In genomic region chr8:47533344-47534125, GRCm38 (mm10) we compare ENCODE assay signal across 8 mouse cellular contexts. TPM values are rescaled to one million over a fixed set of nuclear protein-coding genes. Genes with fewer than 3 reads are reported as not detected.
DNase-seq lines count a peak whose midpoint lies in the region; ATAC-seq and TF ChIP-seq lines count a peak whose summit lies in the region.

Gene Trappc11, minus strand, starts transcription at chr8:47533470.
Gene Rwdd4a, plus strand, starts transcription at chr8:47533664.

- peak within 1 kb of the TSS; percentile 87 for H3K4me2 ChIP-seq in embryonic facial prominence, embryonic 14.5 days (ENCODE audit: low read depth, low read length)
- H3K4me2 ChIP-seq in limb, embryonic 13.5 days (replicated peaks): peak within 1 kb of the TSS; percentile 89
- peak within 1 kb of the TSS; percentile 91 for H3K4me2 ChIP-seq in midbrain, embryonic 16.5 days (ENCODE audit: low read length)

- H3K79me2 ChIP-seq in heart, adult 2 months (replicated peaks; ENCODE audit: control insufficient read depth, insufficient read depth, low read length): 0 out of 2 replicates have a peak, but pooled peaks cover 2% of the 10 kb centered on the region

- H3K4me3 ChIP-seq in embryonic facial prominence, embryonic 14.5 days (ENCODE audit: low read depth, low read length): peak within 1 kb of the TSS; percentile 83
- H3K4me3 ChIP-seq in heart, adult 2 months: peak within 1 kb of the TSS; percentile 92
- peak within 1 kb of the TSS; percentile 87 for H3K4me3 ChIP-seq in limb, embryonic 13.5 days
- peak within 1 kb of the TSS; percentile 57 for H3K4me3 ChIP-seq in midbrain, embryonic 16.5 days (ENCODE audit: low read depth, low read length)

- peaks cover 33% of the 10 kb centered on the region for H3K36me3 ChIP-seq in embryonic facial prominence, embryonic 14.5 days (ENCODE audit: control insufficient read depth, insufficient read depth, low read length)
- H3K36me3 ChIP-seq in heart, adult 2 months (ENCODE audit: control insufficient read depth, insufficient read depth, low read length): peaks cover 3% of the 10 kb centered on the region; the same call in 1 of the 2 replicates
- H3K36me3 ChIP-seq in limb, embryonic 13.5 days: peaks cover 26% of the 10 kb centered on the region
- peaks cover 5% of the 10 kb centered on the region for H3K36me3 ChIP-seq in midbrain, embryonic 16.5 days (ENCODE audit: control insufficient read depth, insufficient read depth, low read length)

- under 1% methylated on average over 59 of the region's 65 CpGs for WGBS in embryonic facial prominence, embryonic 14.5 days
- under 1% methylated on average over 65 of the region's 65 CpGs for WGBS in heart, adult 2 months
- WGBS in limb, embryonic 13.5 days: under 1% methylated on average over 63 of the region's 65 CpGs
- WGBS in midbrain, embryonic 16.5 days: under 1% methylated on average over 65 of the region's 65 CpGs

- H3K27me3 ChIP-seq in embryonic facial prominence, embryonic 14.5 days (replicated peaks; ENCODE audit: control insufficient read depth, insufficient read depth, low read length): no peaks in the 10 kb centered on the region
- H3K27me3 ChIP-seq in heart, adult 2 months (ENCODE audit: control insufficient read depth, insufficient read depth, low read length): no peaks in the 10 kb centered on the region
- H3K27me3 ChIP-seq in limb, embryonic 13.5 days: no peaks in the 10 kb centered on the region
- no peaks in the 10 kb centered on the region for H3K27me3 ChIP-seq in midbrain, embryonic 16.5 days (ENCODE audit: control insufficient read depth, insufficient read depth, low read depth, low read length)

- peak within 1 kb of the TSS; percentile 72 for H3K27ac ChIP-seq in embryonic facial prominence, embryonic 14.5 days (replicated peaks; ENCODE audit: low read depth, low read length)
- H3K27ac ChIP-seq in heart, adult 2 months: peak within 1 kb of the TSS; percentile 92
- peak within 1 kb of the TSS; percentile 58 for H3K27ac ChIP-seq in limb, embryonic 13.5 days
- peak within 1 kb of the TSS; percentile 85 for H3K27ac ChIP-seq in midbrain, embryonic 16.5 days (ENCODE audit: low read length)

- intact Hi-C loops in heart, adult 2 months (cut with DNase I): loop anchor here (5.0 kb wide), 3 partner anchors 121 to 159 kb away; partner anchors contain the start of gene Ing2

- TF ChIP-seq EP300 in heart, adult 2 months (IDR thresholded peaks at IDR 0.05; ENCODE audit: insufficient read depth, low read depth, low read length): peak; percentile 84

- peak within 1 kb of the TSS; percentile 90 for H3K9ac ChIP-seq in embryonic facial prominence, embryonic 14.5 days (ENCODE audit: low read depth, low read length)
- peak within 1 kb of the TSS; percentile 97 for H3K9ac ChIP-seq in heart, adult 2 months (ENCODE audit: low read depth, low read length)
- H3K9ac ChIP-seq in limb, embryonic 13.5 days: peak within 1 kb of the TSS; percentile 94
- H3K9ac ChIP-seq in midbrain, embryonic 16.5 days (ENCODE audit: low read depth, low read length): peak within 1 kb of the TSS; percentile 89

- ATAC-seq in embryonic facial prominence, embryonic 14.5 days (ENCODE audit: low read depth): peak; percentile 100
- ATAC-seq in limb, embryonic 13.5 days (ENCODE audit: low FRiP score, low read depth): peak; percentile 100
- peak; percentile 100 for ATAC-seq in midbrain, embryonic 16.5 days

- no peak; the same call in 1 of the 2 replicates for TF ChIP-seq CTCF in heart, adult 2 months (IDR thresholded peaks at IDR 0.05)

- H3K9me3 ChIP-seq in embryonic facial prominence, embryonic 14.5 days (ENCODE audit: control insufficient read depth, low read length): no peaks in the 10 kb centered on the region
- no peaks in the 10 kb centered on the region for H3K9me3 ChIP-seq in limb, embryonic 13.5 days
- no peaks in the 10 kb centered on the region for H3K9me3 ChIP-seq in midbrain, embryonic 16.5 days (replicated peaks; ENCODE audit: control insufficient read depth, low read length, poor library complexity, severe bottlenecking)

- peak; percentile 99 for DNase-seq in 3T3-L1 (ENCODE audit: low read depth, low spot score)
- peak; percentile 78 to 82 for DNase-seq in adrenal gland, postnatal 4 days (ENCODE audit: low spot score in 2 of 2)
- DNase-seq in embryonic facial prominence, embryonic 14.5 days (ENCODE audit: low spot score): peak; percentile 99
- peak; percentile 95 to 97 for DNase-seq in heart, adult 2 months
- DNase-seq in kidney, adult 8-10 months: peak; percentile 99
- peak; percentile 91 to 94 for DNase-seq in spleen, postnatal 10 days (ENCODE audit: low spot score in 2 of 2)

- TF ChIP-seq POLR2A in heart, adult 2 months (IDR thresholded peaks at IDR 0.05; ENCODE audit: insufficient read depth, low read depth, low read length): peak; percentile 80

- peaks cover 20% of the 10 kb centered on the region for H3K4me1 ChIP-seq in embryonic facial prominence, embryonic 14.5 days (ENCODE audit: control insufficient read depth, insufficient read depth, low read length)
- H3K4me1 ChIP-seq in heart, adult 2 months (ENCODE audit: control insufficient read depth, insufficient read depth, low read length): peaks cover 1% of the 10 kb centered on the region
- peaks cover 25% of the 10 kb centered on the region for H3K4me1 ChIP-seq in limb, embryonic 13.5 days
- peaks cover 27% of the 10 kb centered on the region for H3K4me1 ChIP-seq in midbrain, embryonic 16.5 days (ENCODE audit: control insufficient read depth, insufficient read depth, low read length)

RNA-seq across cellular contexts. Expression of gene Trappc11, which starts in this region (rescaled TPM):
- 10 to 100 TPM; 36.3 to 38.7 TPM for total RNA-seq in adrenal gland, postnatal 4 days (2021)
- 28.5 and 32.3 TPM in 2 replicates for polyA plus RNA-seq in embryonic facial prominence, embryonic 14.5 days (2014; fragmentation: Nextera tagmentation; extraction: Ambion mirVana)
- total RNA-seq in heart, adult 2 months (2021): 10 to 100 TPM; 19.2 to 20.3 TPM
- polyA plus RNA-seq in heart, adult 2 months (2012; rRNA removed): 11.7 and 19.3 TPM in 2 replicates
- 31.7 and 32.7 TPM in 2 replicates for polyA plus RNA-seq in limb, embryonic 13.5 days (2015; fragmentation: Nextera tagmentation; extraction: Ambion mirVana)
- 41.4 and 43.6 TPM in 2 replicates for polyA plus RNA-seq in midbrain, embryonic 16.5 days (2015; fragmentation: Nextera tagmentation; extraction: Ambion mirVana)

RNA-seq across cellular contexts. Expression of gene Rwdd4a, which starts in this region (rescaled TPM):
- 10 to 100 TPM; 43.6 to 49.3 TPM for total RNA-seq in adrenal gland, postnatal 4 days (2021)
- polyA plus RNA-seq in embryonic facial prominence, embryonic 14.5 days (2014; fragmentation: Nextera tagmentation; extraction: Ambion mirVana): 42.1 and 42.2 TPM in 2 replicates
- 10 to 100 TPM; 60.7 to 65.2 TPM for total RNA-seq in heart, adult 2 months (2021)
- 16.2 and 27.6 TPM in 2 replicates for polyA plus RNA-seq in heart, adult 2 months (2012; rRNA removed)
- 42.7 and 46.3 TPM in 2 replicates for polyA plus RNA-seq in limb, embryonic 13.5 days (2015; fragmentation: Nextera tagmentation; extraction: Ambion mirVana)
- polyA plus RNA-seq in midbrain, embryonic 16.5 days (2015; fragmentation: Nextera tagmentation; extraction: Ambion mirVana): 29.4 and 36.0 TPM in 2 replicates

Comparison
In these comparisons a context has a peak if more than half of its experiments do, and no peak if none do; other contexts are left out.
1. Peak in every context shown above with its lines: DNase-seq, ATAC-seq, H3K4me3 ChIP-seq and H3K27ac ChIP-seq.